Mouse (Mus musculus) C2C12 (cell line): ENCODE data around the gene Fbxo36.

Source experiments
- CTCF ChIP-seq: IDR thresholded peaks from one replicate; pipeline ENCODE4 v1.5.1; 2011; ENCODE audit not compliant: control insufficient read depth, insufficient read depth, insufficient read length
- MAX ChIP-seq: IDR thresholded peaks from one replicate; pipeline ENCODE4 v1.6.1; 2011; ENCODE audit warnings: mild to moderate bottlenecking, control low read depth
- MYOD1 ChIP-seq: IDR thresholded peaks from one replicate; pipeline ENCODE4 v1.6.1; 2011; ENCODE audit warnings: low read depth; ENCODE audit not compliant: control insufficient read depth, insufficient read length

GRCm38 (mm10) chr1:84924134-84924533, 84.5 kb downstream of the Fbxo36 start:
- TF ChIP-seq CTCF: no peak
- TF ChIP-seq MYOD1: no peak
- no peak for TF ChIP-seq MAX
